Mouse (Mus musculus) common myeloid progenitor, adult 5-6 weeks (primary cell): ENCODE measurements around the gene Racgap1. TPM values are rescaled to one million over a fixed set of nuclear protein-coding genes. Genes with fewer than 3 reads are reported as not detected.

Experiments
- ATAC-seq: replicated peaks from 2 replicates; pipeline ENCODE4 v1.8.0; 2016; ENCODE audit warnings: low read depth, mild to moderate bottlenecking, moderate TSS enrichment, inconsistent platforms; ENCODE audit not compliant: poor library complexity, severe bottlenecking
- total RNA-seq: library from RNA; stranded (forward); fragments of 200-1000, 187-1606 nt; gene quantifications from 2 replicates; pipeline ENCODE4 v1.2.3, GENCODE M21; 2017

Gene Racgap1
- total RNA-seq, result 60.6 and 78.1 TPM in 2 replicates

GRCm38 (mm10) chr15:99651163-99651872, at the start of gene Racgap1:
Gene Racgap1 (minus strand): TSS chr15:99651656.
- ATAC-seq, result peak; percentile 98

- ATAC-seq, result no peak
These were observed 49.0 kb upstream of the Racgap1 start for GRCm38 (mm10) chr15:99700219-99701106.

GRCm38 (mm10) chr15:99699715-99700114, 48.3 kb upstream of the Racgap1 start:
- ATAC-seq, result no peak

DNA sequence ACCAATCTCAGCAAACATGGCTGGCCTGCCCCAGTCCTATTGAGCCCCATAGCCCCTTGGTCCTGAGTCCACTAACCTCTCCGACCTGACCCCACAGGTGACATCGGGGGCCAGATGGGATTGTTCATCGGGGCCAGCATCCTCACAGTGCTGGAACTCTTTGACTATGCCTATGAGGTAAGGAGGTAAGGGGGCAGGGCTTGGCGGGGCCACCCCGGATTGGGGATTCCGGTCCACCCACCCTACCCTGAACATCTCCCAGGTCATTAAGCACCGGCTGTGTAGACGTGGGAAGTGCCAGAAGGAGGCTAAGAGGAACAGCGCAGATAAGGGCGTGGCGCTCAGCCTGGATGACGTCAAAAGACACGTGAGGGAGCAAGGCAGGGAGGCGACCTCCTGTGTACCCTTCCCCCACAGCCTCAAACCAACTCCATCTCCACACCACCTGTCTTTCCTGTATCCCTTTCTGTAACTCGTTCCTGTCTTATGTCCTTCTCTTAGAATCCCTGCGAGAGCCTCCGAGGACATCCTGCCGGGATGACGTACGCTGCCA, 47.2 kb upstream of the Racgap1 start:
- ATAC-seq, result no peak

- no peak for ATAC-seq
These were observed 45.9 kb upstream of the Racgap1 start for GRCm38 (mm10) chr15:99697309-99697708.

DNA sequence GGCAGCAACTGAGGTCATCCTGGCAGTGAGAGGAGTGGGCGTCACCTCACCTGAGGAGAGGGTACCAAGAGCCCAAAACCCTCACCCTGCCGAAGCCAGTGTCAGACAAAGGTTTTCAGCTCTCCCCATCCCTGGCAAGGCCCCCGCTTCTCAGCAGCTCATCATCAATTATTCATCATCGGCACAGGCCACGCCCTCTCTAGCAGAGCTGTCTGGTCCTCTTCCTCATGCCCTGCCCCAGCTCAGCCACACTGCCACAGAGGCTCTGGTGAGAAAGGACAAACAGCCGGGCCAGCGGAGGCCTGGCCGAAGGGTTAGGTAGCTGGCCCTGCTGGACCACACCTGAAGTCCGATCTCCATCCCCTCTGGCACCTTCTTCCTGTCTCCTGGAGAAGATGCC, 40.5 kb upstream of the Racgap1 start:
- ATAC-seq, result no peak

GRCm38 (mm10) chr15:99690924-99691323, 39.5 kb upstream of the Racgap1 start:
- ATAC-seq, result no peak

- peak; percentile 81 for ATAC-seq
These were observed 37.3 kb upstream of the Racgap1 start for GRCm38 (mm10) chr15:99688712-99689111.

DNA sequence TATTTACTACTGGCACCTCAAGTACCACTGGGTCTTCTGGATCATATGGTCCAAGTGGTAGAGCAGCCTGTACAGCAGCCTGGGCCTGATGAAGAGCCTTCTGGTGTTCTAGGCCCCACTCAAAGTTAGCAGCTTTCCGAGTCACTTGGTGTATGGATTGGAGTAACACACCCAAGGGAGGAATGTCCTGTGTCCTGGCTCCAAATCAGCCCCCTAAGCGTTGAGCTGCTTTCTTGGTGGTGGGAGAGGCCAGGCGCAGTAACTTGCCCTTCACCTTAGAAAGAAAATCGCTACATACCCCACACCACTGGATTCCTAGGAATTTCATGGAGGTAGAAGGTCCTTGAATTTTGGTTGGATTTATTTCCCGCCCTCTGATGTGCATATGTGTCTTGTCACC, 32.7 kb upstream of the Racgap1 start:
- ATAC-seq, result no peak

DNA sequence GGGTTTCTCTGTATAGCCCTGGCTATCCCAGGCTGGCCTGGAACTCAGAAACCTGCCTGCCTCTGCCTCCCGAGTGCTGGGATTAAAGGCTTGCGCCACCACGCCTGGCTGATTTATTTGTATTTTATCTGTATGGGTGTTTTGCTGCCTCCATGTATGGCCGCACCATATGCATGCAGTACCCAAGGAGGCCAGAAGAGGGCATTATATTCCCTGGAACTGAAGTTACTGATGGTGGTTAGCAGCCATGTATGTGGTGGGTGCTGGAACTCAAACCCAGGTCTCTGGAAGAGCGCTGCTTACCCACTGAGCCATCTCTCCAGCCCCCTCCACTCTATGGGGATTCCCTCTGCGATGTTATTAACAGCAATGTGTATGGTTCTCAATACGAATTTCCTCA, 31.4 kb upstream of the Racgap1 start:
- no peak for ATAC-seq

DNA sequence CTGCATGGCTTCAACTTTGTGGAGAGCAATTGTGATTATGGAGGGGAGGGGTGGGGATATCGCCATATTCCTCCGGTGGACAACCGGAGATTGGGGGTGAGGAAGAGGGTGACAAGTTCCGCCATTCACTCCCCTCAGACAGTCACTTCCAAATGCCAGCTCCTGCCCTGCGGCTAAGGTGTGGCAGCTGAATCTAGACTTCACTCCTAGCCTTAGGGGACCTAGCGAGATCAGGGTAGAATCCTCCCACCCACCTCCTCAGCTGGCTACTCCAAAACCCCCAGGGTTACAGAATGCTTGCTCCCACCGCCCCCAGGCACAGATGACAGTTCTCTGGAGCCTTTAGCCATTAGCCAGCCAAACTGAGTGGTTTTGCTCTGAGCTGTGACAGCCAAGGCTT, 27.6 kb upstream of the Racgap1 start:
- no peak for ATAC-seq

DNA sequence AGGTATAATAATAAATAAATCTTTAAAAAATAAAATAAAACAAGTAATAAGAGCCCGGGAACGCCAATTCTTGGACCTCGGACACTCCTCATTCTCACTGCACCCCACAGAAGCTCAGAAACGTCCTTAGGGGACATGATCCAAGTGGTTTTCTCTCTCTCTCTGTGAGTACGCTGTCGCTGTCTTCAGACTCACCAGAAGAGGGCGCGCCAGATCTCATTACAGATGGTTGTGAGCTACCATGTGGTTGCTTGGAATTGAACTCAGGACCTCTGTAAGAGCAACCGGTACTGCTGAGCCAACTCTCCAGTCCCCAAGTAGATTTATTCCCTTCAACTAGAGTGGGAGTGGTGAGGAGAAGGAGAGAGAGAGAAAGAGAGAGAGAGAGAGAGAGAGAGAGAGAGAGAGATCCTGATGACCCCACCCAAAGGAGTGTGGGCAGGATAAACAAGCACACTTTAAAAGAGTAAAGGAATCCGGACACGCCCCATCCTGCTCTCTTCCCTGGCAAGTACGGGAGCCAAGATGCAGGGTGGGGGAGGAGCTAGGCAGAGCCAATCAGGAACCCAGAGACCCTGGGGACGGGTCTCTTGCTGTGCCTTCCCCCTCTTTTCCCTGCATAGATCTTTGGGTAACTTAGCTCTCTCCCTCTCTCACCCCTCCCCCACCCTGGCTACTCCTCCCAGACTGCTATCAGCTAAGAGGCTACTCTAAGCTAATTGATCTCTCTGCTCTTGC, 26.8 kb upstream of the Racgap1 start:
- no peak for ATAC-seq

GRCm38 (mm10) chr15:99677089-99677488, 25.6 kb upstream of the Racgap1 start:
- no peak for ATAC-seq

GRCm38 (mm10) chr15:99674866-99675265, 23.4 kb upstream of the Racgap1 start:
- ATAC-seq, result no peak

DNA sequence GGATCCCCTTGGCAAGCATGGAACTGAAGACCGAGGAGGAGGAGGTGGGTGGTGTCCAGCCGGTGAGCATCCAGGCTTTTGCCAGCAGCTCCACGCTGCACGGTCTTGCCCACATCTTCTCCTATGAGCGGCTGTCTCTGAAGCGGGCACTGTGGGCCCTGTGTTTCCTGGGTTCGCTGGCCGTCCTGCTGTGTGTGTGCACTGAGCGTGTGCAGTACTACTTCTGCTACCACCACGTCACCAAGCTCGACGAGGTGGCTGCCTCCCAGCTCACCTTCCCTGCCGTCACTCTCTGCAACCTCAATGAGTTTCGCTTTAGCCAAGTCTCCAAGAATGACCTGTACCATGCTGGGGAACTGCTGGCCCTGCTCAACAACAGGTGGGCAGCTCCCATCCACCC, 20.3 kb upstream of the Racgap1 start:
- ATAC-seq, result no peak

DNA sequence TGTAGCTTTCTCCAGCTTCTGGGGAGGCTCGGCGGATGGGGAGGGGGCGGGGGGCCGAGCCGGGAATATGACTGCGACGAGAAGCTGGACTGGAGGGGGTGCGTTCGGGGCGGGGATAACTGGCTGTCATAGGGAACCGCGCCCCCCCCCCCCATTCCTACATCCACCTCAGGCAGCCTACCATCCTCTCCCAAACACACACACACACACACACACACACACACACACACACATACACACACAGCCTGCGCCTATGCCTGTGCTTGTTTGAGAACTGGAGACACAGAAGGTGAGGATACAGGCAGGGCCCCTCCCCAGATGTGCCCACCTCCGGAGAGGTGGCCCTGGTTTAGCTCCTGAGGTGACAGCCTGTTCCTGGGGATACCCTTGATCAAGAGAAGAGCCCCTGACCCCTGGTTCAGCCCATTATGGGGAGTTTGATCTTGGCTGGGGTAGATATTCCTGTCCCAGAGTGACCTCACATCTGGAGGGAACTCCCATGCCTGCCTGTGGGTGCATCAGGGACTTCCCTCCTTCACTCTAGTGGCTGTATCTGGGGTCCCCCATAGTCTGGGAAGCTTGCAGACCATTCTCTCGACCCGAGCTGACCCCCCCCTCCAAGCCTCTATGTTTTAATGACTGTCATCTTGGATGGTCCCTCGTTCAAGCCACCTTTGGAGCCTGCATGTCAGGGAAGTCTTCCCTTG, 19.7 kb upstream of the Racgap1 start:
- no peak for ATAC-seq

DNA sequence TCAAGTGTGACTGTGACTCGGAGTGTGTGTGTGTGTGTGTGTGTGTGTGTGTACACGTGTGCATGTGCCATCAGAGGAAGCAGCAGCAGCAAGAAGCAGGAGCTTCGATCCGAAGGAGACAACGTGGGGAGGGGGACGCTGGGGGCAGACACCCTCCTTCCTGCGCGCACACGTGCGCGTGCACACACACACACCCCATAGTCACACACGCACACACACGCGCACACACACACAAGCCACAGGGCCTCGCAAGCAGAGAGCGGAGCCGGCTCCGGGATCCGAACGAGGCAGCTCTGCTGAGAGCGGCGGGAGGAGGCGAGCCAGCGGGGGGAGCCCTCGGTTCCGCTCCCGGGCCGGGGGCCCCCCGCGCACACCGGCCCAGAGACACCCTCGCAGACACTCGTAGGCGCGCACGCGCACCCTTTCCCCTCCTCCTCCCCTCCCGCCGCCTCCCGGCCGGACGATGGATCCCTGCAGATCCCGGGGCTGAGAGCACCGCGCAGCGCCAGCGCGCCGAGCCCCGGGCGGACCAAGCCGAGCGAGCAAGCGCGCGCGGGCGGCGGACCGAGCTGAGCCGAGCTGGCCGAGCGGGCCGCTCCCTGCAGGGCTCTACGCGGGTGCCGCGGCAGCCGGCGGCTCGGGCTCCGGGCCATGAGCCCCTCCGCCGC, 18.8 kb upstream of the Racgap1 start, which contains the start of gene Asic1:
Gene Asic1 (plus strand): TSS at position 215 of the 668 bp plus-strand sequence.
- no peak for ATAC-seq

DNA sequence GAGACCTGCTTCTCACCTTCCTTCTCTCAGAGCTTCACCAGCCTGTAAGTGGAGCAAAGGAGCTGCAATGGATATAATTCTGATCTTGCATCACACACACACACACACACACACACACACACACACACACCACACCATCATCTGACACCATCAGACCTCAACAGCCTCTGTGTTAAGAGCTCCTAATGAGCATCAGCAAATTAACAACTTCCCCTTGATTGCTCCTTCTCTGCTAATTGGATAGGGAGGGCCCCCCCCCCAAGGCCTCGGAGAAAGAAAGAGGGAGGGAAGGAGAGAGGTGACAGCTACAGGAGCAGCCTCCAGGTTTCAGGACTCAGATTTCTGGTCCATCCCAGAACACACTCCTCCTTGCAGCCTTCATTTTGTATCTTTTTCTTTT, 17.9 kb upstream of the Racgap1 start:
- ATAC-seq, result no peak

DNA sequence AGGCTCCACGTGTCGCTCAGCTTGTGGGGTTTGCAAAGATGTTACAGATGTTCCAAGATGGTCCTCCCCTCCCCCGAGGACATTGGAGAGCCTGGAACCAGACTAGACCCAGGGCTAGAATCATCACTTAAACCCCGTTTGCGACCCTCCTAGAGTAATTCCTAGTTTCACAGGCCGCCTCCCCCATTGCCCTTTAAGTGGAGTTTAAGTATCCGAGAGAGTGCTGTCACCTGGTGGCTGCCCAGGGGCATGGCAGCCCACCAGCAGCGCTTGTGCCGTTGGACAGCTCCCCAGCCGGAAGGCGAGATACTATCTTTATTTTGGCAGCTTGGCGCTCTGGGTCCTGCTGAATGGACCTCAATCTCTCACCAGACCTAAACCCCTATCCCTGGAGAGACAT, 17.4 kb upstream of the Racgap1 start:
- ATAC-seq, result peak; percentile 44
